8 mouse cellular contexts compared by ENCODE assay signal in the genomic region with DNA sequence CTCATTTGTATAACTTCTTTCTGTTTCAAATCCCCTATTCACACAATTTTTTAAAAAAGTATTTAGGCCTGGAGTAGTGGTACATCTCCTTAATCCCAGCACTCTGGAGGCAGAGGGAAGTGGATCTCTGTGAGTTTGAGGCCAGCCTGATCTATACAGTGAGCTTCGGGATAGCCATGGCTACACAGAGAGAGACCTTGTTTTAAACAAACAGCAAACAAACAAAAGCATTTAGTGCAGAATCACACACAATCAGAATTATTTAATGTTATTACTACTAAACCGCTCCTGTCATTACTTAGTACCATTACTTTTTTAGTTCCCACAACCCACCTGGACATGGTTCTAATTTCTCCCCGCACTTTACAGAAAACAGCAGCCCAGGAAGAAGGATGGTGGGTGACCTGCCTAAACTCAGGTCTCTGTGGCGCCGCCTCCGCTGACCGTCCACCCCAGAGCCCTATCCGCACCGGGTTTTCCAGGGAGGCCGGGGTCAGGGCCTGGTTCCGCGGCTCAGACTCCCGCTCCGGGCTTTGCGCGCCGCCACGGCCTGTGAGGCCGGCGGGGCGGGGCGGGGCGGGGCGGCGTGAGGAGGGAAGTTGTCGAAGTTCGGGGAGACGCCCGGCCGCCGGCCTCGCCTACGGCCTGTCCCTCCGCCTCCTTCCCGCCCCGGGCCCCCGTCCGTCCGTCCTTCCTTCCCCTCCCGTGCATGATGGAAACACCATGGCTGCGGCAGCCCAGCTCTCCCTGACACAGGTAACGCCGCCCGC. TPM values are rescaled to one million over a fixed set of nuclear protein-coding genes. Genes with fewer than 3 reads are reported as not detected.
A peak's percentile ranks its signal among the peaks of the same experiment; 100 is the strongest.
DNase-seq lines count a peak whose midpoint lies in the region; ATAC-seq and TF ChIP-seq lines count a peak whose summit lies in the region.

A gene (plus strand): TSS at position 580 of the 770 bp plus-strand sequence.

- TF ChIP-seq CTCF in ES-Bruce4 (IDR thresholded peaks at IDR 0.05; ENCODE audit: low read depth, low read length), result no peak

- DNase-seq in forebrain, embryonic 14.5 days (ENCODE audit: low spot score), result peak; percentile 88
- DNase-seq in heart, postnatal 14 days, result peak; percentile 96 to 97
- DNase-seq in layer of hippocampus, adult 11-12 months (ENCODE audit: low spot score), result peak; percentile 85
- peak; percentile 93 to 94 for DNase-seq in lung, adult 18-20 months
- peak; percentile 94 for DNase-seq in testis, postnatal 14 days (ENCODE audit: low spot score)

- H3K9ac ChIP-seq in ES-Bruce4 (ENCODE audit: low read depth, poor library complexity, severe bottlenecking), result peak within 1 kb of the TSS; percentile 89
- peak within 1 kb of the TSS; percentile 75 for H3K9ac ChIP-seq in forebrain, embryonic 14.5 days (ENCODE audit: low read length)
- H3K9ac ChIP-seq in neural tube, embryonic 15.5 days (replicated peaks), result peak within 1 kb of the TSS; percentile 65

- peaks cover 2% of the 10 kb centered on the region for H3K4me1 ChIP-seq in ES-Bruce4 (ENCODE audit: control insufficient read depth, insufficient read depth, low read length)
- H3K4me1 ChIP-seq in forebrain, embryonic 14.5 days (ENCODE audit: control insufficient read depth, insufficient read depth, low read length), result no peaks in the 10 kb centered on the region
- H3K4me1 ChIP-seq in neural tube, embryonic 15.5 days, result peaks cover 11% of the 10 kb centered on the region

- TF ChIP-seq POLR2A in ES-Bruce4 (IDR thresholded peaks at IDR 0.05; ENCODE audit: insufficient read depth, low read length), result no peak

- peak; percentile 19; the same call in 1 of the 2 replicates for TF ChIP-seq EP300 in ES-Bruce4 (IDR thresholded peaks at IDR 0.05; ENCODE audit: insufficient read depth, low read depth, low read length)

- H3K36me3 ChIP-seq in ES-Bruce4 (ENCODE audit: control insufficient read depth, insufficient read depth, low read length, poor library complexity, severe bottlenecking), result no peaks in the 10 kb centered on the region
- H3K36me3 ChIP-seq in forebrain, embryonic 14.5 days (ENCODE audit: control insufficient read depth, insufficient read depth, low read length), result no peaks in the 10 kb centered on the region
- no peaks in the 10 kb centered on the region for H3K36me3 ChIP-seq in neural tube, embryonic 15.5 days

- intact Hi-C loops in heart, postnatal 14 days (cut with DNase I), result loop anchor here (5.0 kb wide), 1 partner anchor 78 kb away; a partner anchor contains a TSS

- 2% methylated on average over 38 of the region's 44 CpGs for WGBS in forebrain, embryonic 14.5 days
- WGBS in neural tube, embryonic 15.5 days, result 5% methylated on average over 26 of the region's 44 CpGs

- no peaks in the 10 kb centered on the region for H3K27me3 ChIP-seq in ES-Bruce4 (ENCODE audit: control insufficient read depth, insufficient read depth, low read length, poor library complexity, severe bottlenecking)
- no peaks in the 10 kb centered on the region for H3K27me3 ChIP-seq in forebrain, embryonic 14.5 days (replicated peaks; ENCODE audit: control insufficient read depth, insufficient read depth, low read length)
- H3K27me3 ChIP-seq in neural tube, embryonic 15.5 days (replicated peaks), result no peaks in the 10 kb centered on the region

- H3K4me2 ChIP-seq in forebrain, embryonic 14.5 days (ENCODE audit: low read length), result peak within 1 kb of the TSS; percentile 72
- peak within 1 kb of the TSS; percentile 72 for H3K4me2 ChIP-seq in neural tube, embryonic 15.5 days

- H3K4me3 ChIP-seq in ES-Bruce4 (ENCODE audit: low read depth, low read length), result peak within 1 kb of the TSS; percentile 66
- peak within 1 kb of the TSS; percentile 77 for H3K4me3 ChIP-seq in forebrain, embryonic 14.5 days (ENCODE audit: low read depth, low read length)
- H3K4me3 ChIP-seq in neural tube, embryonic 15.5 days (replicated peaks), result peak within 1 kb of the TSS; percentile 77

- no peak within 1 kb of the TSS for H3K27ac ChIP-seq in ES-Bruce4 (ENCODE audit: insufficient read depth, low read length)
- H3K27ac ChIP-seq in forebrain, embryonic 14.5 days (ENCODE audit: low read depth, low read length), result no peak within 1 kb of the TSS
- H3K27ac ChIP-seq in neural tube, embryonic 15.5 days (replicated peaks), result peak within 1 kb of the TSS; percentile 71

- H3K9me3 ChIP-seq in ES-Bruce4 (replicated peaks; ENCODE audit: control insufficient read depth, insufficient read depth, low read length, poor library complexity, severe bottlenecking), result no peaks in the 10 kb centered on the region
- no peaks in the 10 kb centered on the region for H3K9me3 ChIP-seq in forebrain, embryonic 14.5 days (replicated peaks; ENCODE audit: control insufficient read depth, low read length)
- no peaks in the 10 kb centered on the region for H3K9me3 ChIP-seq in neural tube, embryonic 15.5 days (replicated peaks)

- ATAC-seq in cerebellum, adult (ENCODE audit: insufficient number of reproducible peaks, low FRiP score, low TSS enrichment), result peak; percentile 95
- ATAC-seq in forebrain, embryonic 14.5 days, result peak; percentile 95
- peak; percentile 96 for ATAC-seq in neural tube, embryonic 15.5 days (ENCODE audit: low FRiP score)

RNA-seq across cellular contexts. Expression of the gene that starts here (rescaled TPM):
- polyA plus RNA-seq in ES-Bruce4 (2011; ENCODE audit: insufficient read depth, insufficient read length, low read depth, missing spikeins), result 47.1 and 51.5 TPM in 2 replicates
- 45.2 and 46.7 TPM in 2 replicates for polyA plus RNA-seq in forebrain, embryonic 14.5 days (2014; fragmentation: Nextera tagmentation; extraction: Ambion mirVana)
- 10 to 100 TPM; 41.6 to 46.3 TPM for total RNA-seq in heart, postnatal 14 days (2021)
- polyA plus RNA-seq in neural tube, embryonic 15.5 days (2015; fragmentation: Nextera tagmentation; extraction: Ambion mirVana), result 64.7 and 68.8 TPM in 2 replicates
